Mouse (Mus musculus): Measurements from ENCODE around the gene Tsc22d1.

The Tsc22d1 gene

GRCm38 (mm10) chr14:76541341-76541740 lies 126.6 kb downstream of the Tsc22d1 start:
- in situ Hi-C loops (cut with MboI; ENCODE audit: unreplicated experiment in 2 of 2), result no loop called here

DNA sequence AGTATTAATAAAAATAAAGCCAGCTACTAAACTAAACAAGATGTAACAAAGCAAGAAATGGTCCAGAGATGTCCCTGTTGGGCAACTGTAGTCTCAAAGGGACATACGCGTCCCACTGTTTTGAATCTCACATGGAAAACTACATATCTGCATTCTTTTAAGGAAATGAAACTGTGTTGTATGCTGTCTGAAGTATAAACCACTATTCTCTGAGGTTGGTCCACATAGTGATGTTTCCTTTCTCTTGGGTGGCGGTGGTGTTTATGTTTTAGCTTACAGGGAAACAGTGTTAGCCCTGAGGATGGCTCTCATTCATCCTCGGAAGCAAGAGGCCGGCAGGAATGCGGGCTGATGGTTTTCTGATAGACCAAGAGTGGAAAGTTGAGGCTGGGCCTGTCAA lies 129.4 kb downstream of the Tsc22d1 start:
- in situ Hi-C loops (cut with MboI; ENCODE audit: unreplicated experiment in 2 of 2), result no loop called here

DNA sequence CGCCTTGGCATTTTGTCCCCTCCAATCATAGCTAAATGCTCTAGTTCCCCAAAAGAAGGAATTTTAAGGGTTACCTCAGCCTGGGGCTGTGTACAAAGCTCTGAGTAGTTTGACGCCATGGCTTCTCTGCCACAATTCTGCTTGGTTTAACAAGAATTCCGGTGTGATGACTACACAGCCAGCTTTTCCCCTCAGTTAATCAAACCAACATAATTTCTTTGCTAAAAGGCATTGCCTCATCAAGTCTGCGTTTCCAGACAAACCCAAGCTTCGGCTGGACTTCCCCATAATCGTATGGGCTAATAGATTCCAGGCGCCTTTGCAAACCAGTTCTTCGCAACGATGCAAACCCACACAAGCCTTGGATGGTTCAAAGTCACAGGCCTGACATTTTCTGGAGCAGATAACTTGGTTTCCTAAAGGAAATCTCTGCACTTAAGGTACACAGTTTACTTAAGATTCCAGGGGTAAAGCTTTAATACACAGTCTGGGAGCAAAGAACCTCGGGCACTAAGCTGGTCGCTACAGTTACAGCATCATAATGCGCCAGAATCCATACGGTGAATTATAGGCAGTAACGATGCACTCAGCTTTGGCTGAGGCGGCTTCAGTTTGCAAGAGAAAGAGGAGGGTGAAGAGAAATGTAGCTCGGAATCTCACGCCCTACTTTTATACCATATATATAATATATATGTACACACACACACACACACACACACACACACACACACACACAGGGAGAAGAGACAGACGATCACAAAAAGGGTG lies 140.7 kb downstream of the Tsc22d1 start:
- in situ Hi-C loops (cut with MboI; ENCODE audit: unreplicated experiment in 2 of 2), result no loop called here

- in situ Hi-C loops (cut with MboI; ENCODE audit: unreplicated experiment in 2 of 2), result no loop called here
These were observed 141.5 kb downstream of the Tsc22d1 start for GRCm38 (mm10) chr14:76556031-76556851.

GRCm38 (mm10) chr14:76556852-76557208 lies 142.1 kb downstream of the Tsc22d1 start, which contains the start of gene Serp2:
Gene Serp2, minus strand, starts transcription at chr14:76556889.
- in situ Hi-C loops (cut with MboI; ENCODE audit: unreplicated experiment in 2 of 2), result no loop called here
